Mouse (Mus musculus) embryonic fibroblast, embryonic 13.5 days (primary cell): Measurements from ENCODE around the gene Cdh24.

Source experiments
- CTCF ChIP-seq: IDR thresholded peaks from 2 replicates; pipeline ENCODE4 v1.5.1; 2011; ENCODE audit warnings: mild to moderate bottlenecking, control low read depth, low read length, moderate library complexity, borderline replicate concordance; ENCODE audit not compliant: insufficient read depth
- POLR2A ChIP-seq: IDR thresholded peaks from 2 replicates; pipeline ENCODE4 v1.6.1; 2011; ENCODE audit warnings: low read depth, mild to moderate bottlenecking, control low read depth, low read length, moderate library complexity

DNA sequence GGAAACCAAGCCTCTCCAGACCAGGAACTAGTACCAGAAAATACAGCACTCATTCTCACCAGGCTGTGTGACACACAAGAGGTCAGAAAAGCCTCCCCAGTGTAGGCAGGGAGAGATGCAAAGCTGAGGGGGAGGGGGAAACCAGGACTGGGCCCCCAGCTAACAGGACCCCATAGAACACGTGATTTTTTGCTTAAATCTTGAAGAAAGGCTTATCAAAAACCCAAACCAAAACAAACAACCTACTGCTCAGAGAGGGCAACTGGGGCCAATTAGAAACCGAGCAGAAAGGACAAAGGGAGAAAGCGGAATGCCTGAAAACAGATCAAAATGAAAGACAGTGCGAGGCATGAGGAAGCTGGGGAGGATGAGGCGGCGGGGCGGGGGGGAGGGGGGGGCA, 11.6 kb upstream of the Cdh24 start:
- TF ChIP-seq POLR2A, result no peak
- TF ChIP-seq CTCF, result no peak
